Mouse (Mus musculus) frontal cortex, postnatal 10 days (tissue): ENCODE measurements around the gene Dusp1.

Experiments
- DNase-seq, 2 experiments: peaks; one replicate each; pipeline ENCODE4 v3.0.0; 2022; ENCODE audit warnings: low spot score in 2 of 2, mixed read lengths in 1 of 2

Dusp1 gene

GRCm38 (mm10) chr17:26502808-26503671 lies 58.9 kb downstream of the Dusp1 start:
- DNase-seq: peak; percentile 68 to 85

- no peak for DNase-seq
Observed at GRCm38 (mm10) chr17:26501826-26502225, 60.1 kb downstream of the Dusp1 start.

DNA sequence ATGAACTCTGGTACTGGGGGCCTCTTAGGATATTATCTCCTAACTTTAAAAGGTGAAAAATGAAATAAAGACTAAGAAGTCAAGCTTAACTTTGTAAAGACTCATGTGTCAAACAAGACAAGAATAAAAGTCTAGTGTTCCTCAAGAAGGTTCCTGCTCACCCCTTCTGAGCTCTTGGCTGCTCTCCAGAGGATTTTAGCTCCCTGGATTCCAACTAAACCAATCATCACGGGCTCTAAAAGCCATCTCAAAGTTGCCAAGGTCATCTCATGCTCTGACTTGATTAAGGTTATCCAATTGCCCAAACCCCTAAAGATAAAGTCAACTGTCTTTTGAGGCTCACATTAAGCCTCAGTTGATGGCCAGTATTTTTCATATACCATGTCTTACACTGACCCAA lies 63.3 kb downstream of the Dusp1 start:
- DNase-seq: no peak

DNA sequence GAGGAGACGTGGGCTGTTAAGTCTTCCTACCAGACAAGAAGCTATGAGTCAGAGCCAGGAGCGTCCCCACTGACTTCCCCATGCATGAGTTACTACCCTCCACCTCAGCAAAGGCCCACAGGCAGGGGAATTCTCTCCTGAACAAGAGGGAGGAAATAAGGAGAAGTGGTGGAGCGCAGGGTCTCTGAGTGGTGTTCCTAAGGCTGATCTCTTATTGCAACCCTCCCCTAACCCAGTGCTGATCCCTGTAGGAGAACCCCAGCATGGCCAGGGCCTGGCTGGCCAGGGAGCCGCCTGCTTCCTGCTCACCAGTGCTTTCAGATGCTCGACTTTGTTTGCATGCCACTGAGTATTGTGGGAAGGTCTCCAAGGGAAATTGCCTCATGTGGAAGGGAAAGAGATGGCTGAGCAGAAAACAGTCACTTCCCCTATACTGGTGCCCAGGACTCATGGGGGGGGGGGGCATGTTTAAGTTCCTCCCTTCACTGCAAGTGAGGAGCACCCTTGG lies 64.5 kb downstream of the Dusp1 start:
- DNase-seq: no peak

- no peak for DNase-seq
Observed at GRCm38 (mm10) chr17:26494642-26495468, 67.1 kb downstream of the Dusp1 start.

GRCm38 (mm10) chr17:26492246-26492645 lies 69.7 kb downstream of the Dusp1 start:
- no peak for DNase-seq

DNA sequence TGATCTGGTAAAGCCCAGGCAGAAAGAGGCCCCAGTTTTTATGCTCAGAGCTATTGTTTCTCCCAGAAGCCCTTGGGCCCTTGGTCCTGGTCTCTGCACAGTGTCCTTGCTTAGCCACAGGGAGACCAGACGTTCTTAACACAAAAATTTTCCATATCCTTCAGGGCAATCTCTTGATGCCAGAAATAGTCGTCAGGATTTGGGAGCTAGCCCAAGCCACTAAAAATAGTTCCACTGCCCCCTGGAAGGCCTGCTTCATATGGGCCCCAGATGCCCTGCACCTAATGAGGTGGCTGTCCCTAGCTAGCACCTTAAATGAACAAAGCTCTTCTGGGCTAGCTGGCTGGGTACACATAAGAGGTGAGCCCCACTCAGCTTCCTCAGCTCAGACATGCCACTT lies 71.0 kb downstream of the Dusp1 start:
- DNase-seq: no peak

DNA sequence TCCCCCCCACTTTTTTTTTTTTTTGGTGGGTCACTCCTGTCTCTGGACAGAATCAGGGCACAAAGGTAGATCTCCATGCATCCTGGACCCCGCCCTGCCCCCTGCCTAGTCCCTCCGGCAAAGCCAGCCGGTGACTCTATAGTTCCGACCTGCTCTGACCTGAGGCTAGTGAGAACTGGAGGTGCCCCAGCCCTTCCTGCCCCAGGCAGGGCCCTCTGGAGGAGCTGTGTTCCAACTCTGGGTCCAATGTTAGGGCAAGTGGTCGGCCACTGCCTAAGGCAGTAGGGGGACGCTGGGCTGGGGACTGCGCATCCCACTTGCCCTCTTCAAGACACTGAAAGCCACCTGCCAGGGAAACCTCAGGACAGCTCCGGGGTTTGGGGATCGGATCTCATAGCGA lies 71.9 kb downstream of the Dusp1 start:
- no peak for DNase-seq

- DNase-seq: no peak
Observed at GRCm38 (mm10) chr17:26488711-26489403, 73.1 kb downstream of the Dusp1 start.

DNA sequence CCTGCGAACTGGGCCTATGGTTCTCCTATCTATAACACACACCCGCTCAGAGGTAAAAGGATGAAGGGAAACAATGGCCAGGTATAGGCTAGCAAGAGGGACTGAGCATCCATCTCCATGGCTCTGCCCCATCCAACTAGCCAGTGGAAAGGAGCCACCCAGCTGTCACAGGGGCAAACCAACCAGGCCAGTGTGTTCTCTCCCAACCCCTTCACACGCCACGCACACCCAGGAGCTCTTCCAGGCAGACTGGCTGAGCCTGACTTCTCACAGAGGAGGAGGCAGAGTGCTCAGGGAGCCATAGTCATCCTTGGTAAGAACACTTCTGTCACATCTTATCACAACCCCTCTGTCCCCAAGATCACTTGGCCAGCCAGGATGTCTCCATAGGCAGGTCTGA lies 74.0 kb downstream of the Dusp1 start:
- no peak for DNase-seq

GRCm38 (mm10) chr17:26487266-26487665 lies 74.7 kb downstream of the Dusp1 start:
- DNase-seq: no peak

- no peak for DNase-seq
Observed at GRCm38 (mm10) chr17:26484626-26485421, 77.1 kb downstream of the Dusp1 start.

DNA sequence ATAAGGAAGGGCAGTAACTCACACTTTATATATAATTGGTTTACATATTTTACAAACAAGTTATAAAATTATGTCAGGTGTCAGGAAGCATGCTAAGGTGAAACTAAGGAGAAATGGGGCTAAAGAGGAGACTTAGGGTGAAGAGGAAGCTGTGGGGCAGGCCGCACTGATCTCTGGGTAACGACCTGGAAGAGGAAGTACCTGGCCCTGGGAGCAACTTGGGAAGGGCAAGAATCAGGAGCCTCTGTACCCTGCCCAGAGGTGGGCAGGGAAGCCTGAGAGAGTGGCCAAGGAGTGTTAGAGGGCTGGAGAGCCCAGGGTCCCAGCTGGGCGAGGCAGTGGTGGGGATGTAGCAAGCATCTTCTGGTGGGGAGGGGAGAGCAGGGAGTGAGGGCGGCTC lies 81.0 kb downstream of the Dusp1 start:
- no peak for DNase-seq

DNA sequence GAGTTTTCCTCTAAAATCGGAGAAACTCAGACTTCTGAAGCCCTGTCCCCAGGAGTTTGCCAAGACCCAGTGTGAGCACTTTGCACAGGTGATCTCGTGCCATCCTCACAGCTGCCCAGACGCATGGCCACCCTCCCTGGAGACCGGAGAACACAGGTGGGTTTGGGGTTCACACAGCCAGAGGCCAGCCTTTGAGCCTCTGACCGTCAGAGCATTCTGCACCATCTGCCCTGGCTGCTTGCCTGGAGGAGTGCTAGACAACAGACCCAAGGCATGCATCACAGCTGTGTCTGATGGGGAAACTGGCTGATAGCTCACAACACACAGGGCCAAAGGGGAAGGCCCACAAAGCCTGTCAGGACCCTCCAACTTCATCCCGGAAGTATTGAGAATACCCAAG lies 82.3 kb downstream of the Dusp1 start:
- no peak for DNase-seq

DNA sequence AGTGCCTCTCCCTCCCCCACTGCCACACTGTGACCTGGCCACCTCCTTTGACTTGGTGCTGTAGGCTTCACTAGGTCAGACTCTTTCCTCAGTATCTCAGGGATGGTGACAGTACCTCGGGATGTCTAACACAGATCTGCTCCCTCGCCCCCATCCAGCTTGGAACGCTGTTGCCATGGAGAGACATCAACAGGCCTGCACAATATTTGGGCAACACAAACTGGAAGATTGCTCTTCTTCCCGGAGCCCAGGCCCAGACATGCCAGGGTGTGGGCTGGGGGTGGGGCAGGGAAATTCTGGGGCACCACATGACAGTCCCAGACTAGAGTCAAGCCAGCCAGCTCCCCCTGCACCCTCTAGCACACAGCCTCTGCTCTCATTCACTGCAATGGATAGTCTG lies 83.3 kb downstream of the Dusp1 start:
- DNase-seq: no peak

- no peak for DNase-seq
Observed at GRCm38 (mm10) chr17:26476871-26477270, 85.1 kb downstream of the Dusp1 start.

GRCm38 (mm10) chr17:26468102-26468894 lies 93.6 kb downstream of the Dusp1 start:
- no peak for DNase-seq

DNA sequence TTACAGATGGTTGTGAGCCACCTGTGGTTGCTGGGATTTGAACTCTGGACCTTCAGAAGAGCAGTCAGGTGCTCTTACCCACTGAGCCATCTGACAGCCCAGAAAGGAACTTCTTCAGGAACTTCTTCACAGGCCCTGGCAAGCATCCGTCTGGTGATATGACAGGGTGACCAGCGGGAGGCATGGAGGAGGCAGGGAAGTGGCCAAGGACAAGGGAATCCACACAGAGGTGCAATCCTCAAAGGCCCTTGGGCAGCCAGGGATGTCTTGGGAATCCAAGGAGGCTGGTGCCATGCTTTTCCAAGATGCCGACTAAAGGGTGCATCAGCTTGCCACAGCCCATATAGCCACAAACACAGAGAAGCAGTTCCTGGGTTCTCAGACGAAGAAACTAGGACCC lies 94.3 kb downstream of the Dusp1 start:
- DNase-seq: no peak

GRCm38 (mm10) chr17:26466741-26467150 lies 95.2 kb downstream of the Dusp1 start:
- DNase-seq: peak; percentile 59 to 77

DNA sequence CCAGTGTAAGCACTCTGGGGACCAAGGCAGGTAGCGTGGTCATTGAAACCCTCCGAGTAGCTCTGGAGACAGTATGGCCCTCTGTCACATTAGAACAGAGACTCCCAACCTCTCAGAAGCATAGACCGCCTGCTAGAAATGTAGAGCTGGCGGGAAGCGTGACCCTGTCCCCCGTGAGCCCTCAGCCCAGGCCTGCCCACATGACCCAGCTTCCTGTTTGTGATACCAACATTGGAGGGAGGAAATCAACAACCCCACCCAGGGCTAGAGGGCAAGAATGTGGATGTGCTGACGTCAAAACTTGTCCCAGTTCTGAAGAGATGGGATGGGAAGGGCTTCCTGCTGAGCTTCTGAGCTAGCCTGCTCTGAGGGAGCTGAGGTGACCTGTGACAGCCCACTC lies 97.0 kb downstream of the Dusp1 start:
- no peak for DNase-seq
